Mouse (Mus musculus) liver, embryonic 16.5 days (tissue): ENCODE measurements around the gene Ankrd13b. TPM values are rescaled to one million over a fixed set of nuclear protein-coding genes. Genes with fewer than 3 reads are reported as not detected.

Experiments
- ATAC-seq: fragments of 200-750 bp; cut with Nextera tagmentation; 2 replicates; pipeline ENCODE4 v1.8.0; 2017; ENCODE audit warnings: low read depth, mild to moderate bottlenecking, moderate number of reproducible peaks, moderate library complexity
- H3K27ac ChIP-seq: fragments of 300-500 bp; sonication (generic); 2 replicates; pipeline ENCODE4 v1.5.1; 2014; ENCODE audit warnings: mild to moderate bottlenecking, low read length
- H3K27me3 ChIP-seq: fragments of 300-500 bp; sonication (generic); 2 replicates; pipeline ENCODE4 v1.6.1; 2014; ENCODE audit warnings: low read depth, low read length, mixed read lengths; ENCODE audit not compliant: control insufficient read depth, insufficient read depth
- H3K36me3 ChIP-seq: fragments of 300-500 bp; sonication (generic); 2 replicates; pipeline ENCODE4 v1.6.1; 2014; ENCODE audit warnings: mild to moderate bottlenecking; ENCODE audit not compliant: control insufficient read depth, insufficient read depth
- H3K4me1 ChIP-seq: fragments of 300-500 bp; sonication (generic); 2 replicates; pipeline ENCODE4 v1.6.1; 2014; ENCODE audit warnings: low read depth, low read length, mixed read lengths; ENCODE audit not compliant: control insufficient read depth
- H3K4me2 ChIP-seq: fragments of 300-500 bp; sonication (generic); 2 replicates; pipeline ENCODE4 v1.6.1; 2014; ENCODE audit warnings: low read depth, low read length, mixed read lengths
- H3K4me3 ChIP-seq: fragments of 300-500 bp; sonication (generic); 2 replicates; pipeline ENCODE4 v1.5.1; 2014; ENCODE audit warnings: low read depth, mild to moderate bottlenecking, low read length
- H3K9ac ChIP-seq: fragments of 300-500 bp; sonication (generic); 2 replicates; pipeline ENCODE4 v1.6.1; 2014; ENCODE audit warnings: low read depth, low read length
- H3K9me3 ChIP-seq: fragments of 300-500 bp; sonication (generic); replicated peaks from 2 replicates; pipeline ENCODE4 v1.6.1; 2016; ENCODE audit warnings: low read length; ENCODE audit not compliant: control insufficient read depth
- WGBS: fragments of 180-500 bp; shearing (Covaris S2); extraction: QIAGEN DNeasy Blood & Tissue Kit; methylation state at CpG from one replicate; pipeline ENCODE4 v1.1.7; 2014; ENCODE audit not compliant: insufficient replicate concordance; 5-methylcytosine and 5-hydroxymethylcytosine counted together
- polyA plus RNA-seq: library from polyadenylated mRNA; unstranded; fragments of >200 nt; fragmentation: Nextera tagmentation; extraction: Ambion mirVana; gene quantifications from 2 replicates; pipeline ENCODE4 v1.2.1, GENCODE M21; 2015

Gene Ankrd13b
- polyA plus RNA-seq, 1 experiment from 2014 or later = 0.41 TPM

DNA sequence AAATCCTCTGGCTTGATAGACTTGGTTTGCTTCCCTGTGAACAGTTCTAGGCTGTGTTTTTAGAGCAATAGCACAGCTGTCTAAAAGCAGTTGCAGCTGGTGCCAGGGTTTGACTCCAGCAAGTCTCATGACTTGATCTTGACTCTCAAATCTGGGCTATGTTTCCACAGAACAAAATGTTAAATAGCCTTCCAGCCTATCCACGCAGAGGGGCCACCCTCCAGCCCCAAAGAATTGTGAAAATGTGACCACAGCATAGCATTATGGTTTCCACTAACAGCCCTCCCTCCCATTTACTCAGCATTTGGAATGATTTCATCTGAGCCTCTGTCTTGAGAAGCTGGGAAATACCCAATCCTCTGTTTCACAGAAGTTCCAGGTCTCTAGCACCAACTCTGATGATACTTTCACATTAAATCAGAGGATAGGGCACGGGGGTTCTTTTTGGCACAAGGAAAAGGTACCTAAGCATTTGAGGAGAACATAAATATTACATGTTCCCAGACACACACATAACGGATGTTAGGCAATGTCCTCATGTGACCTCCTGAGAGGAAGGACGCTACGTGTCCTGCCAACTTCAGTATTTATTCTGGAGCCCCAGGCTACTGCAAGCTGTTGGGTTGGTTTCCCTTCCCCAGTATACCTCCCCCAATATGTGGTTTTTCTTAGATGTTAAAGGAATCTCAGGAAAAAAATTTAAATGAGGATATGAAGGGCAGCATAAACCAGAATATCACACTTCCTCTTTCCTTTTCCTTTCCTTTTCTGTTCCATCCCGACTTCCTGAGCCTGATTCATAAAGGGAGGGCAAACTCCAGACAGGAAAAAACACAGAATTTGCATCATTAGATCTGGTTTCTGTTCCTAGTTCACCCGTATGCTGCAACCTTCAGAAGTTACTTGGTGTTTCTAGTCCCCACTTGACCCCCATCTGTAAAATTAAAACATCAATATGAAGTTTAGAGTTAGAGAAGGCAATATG lies 47.0 kb downstream of the Ankrd13b start:
- no peak for ATAC-seq
- 49% methylated on average over 7 of the region's 7 CpGs for WGBS
- peak overlapping the region; percentile 11; the same call in 1 of the 2 replicates for H3K27ac ChIP-seq

DNA sequence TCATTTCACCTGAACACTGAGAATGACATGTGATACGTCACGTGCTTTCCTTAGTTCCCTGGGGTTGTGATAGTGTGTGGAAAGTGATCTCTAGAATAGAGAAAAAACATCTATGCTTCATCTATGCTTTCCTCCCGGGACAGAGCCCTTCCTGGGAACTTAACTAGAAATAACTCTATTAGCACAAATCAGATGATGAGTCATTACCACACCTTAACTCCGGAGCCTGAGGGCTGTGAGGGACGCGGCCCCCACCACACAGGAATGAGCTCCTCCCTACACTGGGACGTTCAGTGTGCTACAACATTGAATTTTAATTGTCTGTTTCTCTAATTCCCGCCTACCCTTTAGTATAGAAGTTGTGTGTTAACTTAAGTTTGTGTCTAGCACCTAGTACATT lies 48.5 kb downstream of the Ankrd13b start:
- ATAC-seq = no peak
- Histone ChIP-seq H3K27ac (no peak overlapping the region), H3K9me3 (no peaks in the 10 kb centered on the region), H3K4me3 (no peak overlapping the region), H3K36me3 (peaks cover 2% of the 10 kb centered on the region), H3K4me2 (no peak overlapping the region), H3K9ac (no peak overlapping the region), H3K4me1 (peaks cover 6% of the 10 kb centered on the region; the same call in 1 of the 2 replicates), H3K27me3 (no peaks in the 10 kb centered on the region)
- WGBS = 63% methylated on average over 8 of the region's 8 CpGs

More for the DNA sequence above, 47.0 kb downstream of the Ankrd13b start:
- H3K9ac ChIP-seq = no peak overlapping the region
- no peaks in the 10 kb centered on the region for H3K27me3 ChIP-seq
- no peak overlapping the region for H3K4me3 ChIP-seq
- H3K36me3 ChIP-seq = peaks cover 2% of the 10 kb centered on the region
- H3K4me1 ChIP-seq = peaks cover 15% of the 10 kb centered on the region
- H3K4me2 ChIP-seq = no peak overlapping the region
- H3K9me3 ChIP-seq = no peaks in the 10 kb centered on the region

DNA sequence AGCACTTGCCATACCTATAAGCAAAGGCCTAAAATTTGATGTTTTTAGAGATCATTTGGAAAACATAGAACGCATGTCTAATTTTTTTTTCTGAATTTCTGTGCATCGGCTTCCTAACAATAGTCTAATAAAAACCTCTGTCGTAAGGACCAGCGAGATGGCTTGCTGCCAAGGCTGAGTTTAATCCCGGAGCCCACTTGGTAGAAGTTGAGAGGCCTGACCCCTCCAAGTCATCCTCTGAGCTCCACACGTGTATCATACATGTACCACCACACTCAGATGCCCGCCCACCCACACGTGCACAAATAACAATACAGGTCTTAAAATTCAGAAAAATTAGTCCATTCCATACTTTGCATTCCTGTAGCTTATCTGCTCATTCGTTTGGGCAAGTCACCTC lies 49.4 kb downstream of the Ankrd13b start:
- ATAC-seq = no peak
- Histone ChIP-seq H3K4me2 (no peak overlapping the region), H3K9me3 (no peaks in the 10 kb centered on the region), H3K27me3 (no peaks in the 10 kb centered on the region), H3K36me3 (peaks cover 2% of the 10 kb centered on the region), H3K27ac (no peak overlapping the region), H3K4me3 (no peak overlapping the region), H3K4me1 (peaks cover 4% of the 10 kb centered on the region; the same call in 1 of the 2 replicates), H3K9ac (no peak overlapping the region)
- 83% methylated on average over 9 of the region's 9 CpGs for WGBS

DNA sequence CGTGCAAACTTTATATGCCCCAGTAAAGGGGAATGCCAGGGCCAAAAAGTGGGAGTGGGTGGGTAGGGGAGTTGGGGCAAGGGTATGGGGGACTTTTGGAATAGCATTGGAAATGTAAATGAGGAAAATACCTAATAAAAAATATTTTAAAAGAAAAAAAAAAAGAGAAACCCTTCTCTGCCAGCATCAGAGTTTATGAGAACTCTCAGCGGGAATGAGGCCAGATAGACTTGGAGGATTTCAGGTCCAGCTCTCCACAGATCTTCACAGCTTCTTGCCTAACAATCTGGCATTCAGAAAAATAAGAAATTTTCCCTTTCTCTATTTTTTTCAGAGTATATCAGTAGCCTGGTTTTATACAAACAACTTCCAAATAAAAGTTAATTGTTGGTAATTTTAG lies 52.5 kb downstream of the Ankrd13b start:
- no peak overlapping the region for H3K4me2 ChIP-seq
- no peak overlapping the region for H3K4me3 ChIP-seq
- no peaks in the 10 kb centered on the region for H3K27me3 ChIP-seq
- WGBS = 66% methylated on average over 2 of the region's 2 CpGs
- H3K9me3 ChIP-seq = no peaks in the 10 kb centered on the region
- H3K27ac ChIP-seq = no peak overlapping the region
- no peak overlapping the region for H3K9ac ChIP-seq
- no peak for ATAC-seq
- peaks cover 2% of the 10 kb centered on the region for H3K36me3 ChIP-seq
- no peaks in the 10 kb centered on the region; the same call in 1 of the 2 replicates for H3K4me1 ChIP-seq

DNA sequence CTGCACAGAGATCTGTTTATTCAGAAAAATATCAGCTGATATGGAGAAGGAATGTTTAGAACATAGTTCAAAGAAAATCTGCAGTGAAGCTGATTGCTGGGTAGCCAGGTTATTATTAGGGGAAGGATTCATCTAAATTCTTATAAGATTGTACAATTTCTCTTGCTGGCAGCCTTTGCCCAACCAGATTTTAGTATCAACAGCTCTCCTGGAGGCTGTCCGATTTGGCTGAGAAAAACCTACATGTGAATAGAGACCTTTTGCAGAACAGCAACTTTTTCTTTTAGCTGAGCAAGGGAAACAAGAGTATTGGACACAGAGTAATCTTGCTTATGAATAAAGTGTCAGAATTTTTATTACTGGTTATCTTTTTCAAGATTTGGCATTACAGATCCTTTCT lies 61.0 kb downstream of the Ankrd13b start:
- no peak for ATAC-seq
- no peaks in the 10 kb centered on the region for H3K36me3 ChIP-seq
- peaks cover 8% of the 10 kb centered on the region for H3K4me1 ChIP-seq
- no peaks in the 10 kb centered on the region for H3K9me3 ChIP-seq
- WGBS = 69% methylated on average over 1 of the region's 1 CpGs
- H3K4me3 ChIP-seq = no peak overlapping the region
- no peak overlapping the region for H3K4me2 ChIP-seq
- no peak overlapping the region for H3K27ac ChIP-seq
- no peak overlapping the region for H3K9ac ChIP-seq
- H3K27me3 ChIP-seq = no peaks in the 10 kb centered on the region

DNA sequence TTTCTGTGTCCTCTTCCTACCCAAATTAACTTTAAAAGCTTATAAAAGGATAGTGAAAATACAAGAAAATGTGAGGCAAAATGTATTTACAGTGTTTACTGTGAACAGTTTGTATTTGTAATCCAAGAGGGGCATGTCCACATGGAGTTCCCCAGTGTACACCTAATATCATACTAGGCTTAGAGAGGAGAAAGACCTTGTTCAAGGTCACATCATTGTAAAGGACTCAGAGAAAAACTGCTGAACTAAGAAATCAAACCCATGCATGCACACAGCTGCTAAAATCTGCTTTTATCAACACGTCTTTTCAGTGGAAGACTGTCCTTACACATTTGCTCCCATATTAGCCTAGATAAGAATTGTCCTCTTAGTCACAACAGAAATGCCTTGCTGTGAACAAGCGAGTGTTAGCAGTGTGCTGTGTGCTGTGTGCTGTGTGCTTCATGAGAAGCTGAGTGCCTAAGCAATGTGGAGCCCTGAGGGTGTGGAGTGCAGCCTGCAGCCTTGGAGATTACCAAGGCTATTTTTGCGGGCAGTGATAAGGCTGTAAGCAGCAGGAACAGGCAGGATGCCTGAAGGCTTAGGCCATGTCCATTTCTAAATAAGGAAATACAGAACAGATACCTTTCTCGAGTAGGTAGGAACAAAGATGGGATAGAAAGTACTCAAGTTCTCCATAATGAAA lies 66.2 kb downstream of the Ankrd13b start:
- WGBS = 25% methylated on average over 4 of the region's 4 CpGs
- ATAC-seq = peak; percentile 100
- H3K4me3 ChIP-seq = no peak overlapping the region
- peaks cover 19% of the 10 kb centered on the region for H3K4me1 ChIP-seq
- H3K36me3 ChIP-seq = no peaks in the 10 kb centered on the region
- no peaks in the 10 kb centered on the region for H3K27me3 ChIP-seq
- H3K4me2 ChIP-seq = peak overlapping the region; percentile 24; the same call in 1 of the 2 replicates
- H3K9me3 ChIP-seq = no peaks in the 10 kb centered on the region
- H3K27ac ChIP-seq = peak overlapping the region; percentile 78
- no peak overlapping the region for H3K9ac ChIP-seq

Other genes with a start within 250 kb of the Ankrd13b start
- 0.16 and 0.45 TPM in 2 replicates for gene Coro6, start 27.3 kb downstream of the Ankrd13b start, polyA plus RNA-seq
- gene Git1, start 3.9 kb upstream of the Ankrd13b start, polyA plus RNA-seq = 1.3 and 1.5 TPM in 2 replicates
- gene Abhd15, start 25.4 kb upstream of the Ankrd13b start, polyA plus RNA-seq = 3.9 and 5.1 TPM in 2 replicates
- 3.4 and 3.7 TPM in 2 replicates for gene Trp53i13, start 26.3 kb upstream of the Ankrd13b start, polyA plus RNA-seq
- 0.09 and 0.17 TPM in 2 replicates for gene Gm10392, start 29.5 kb upstream of the Ankrd13b start, polyA plus RNA-seq
- gene Taok1, start 118.1 kb upstream of the Ankrd13b start, polyA plus RNA-seq = 3.6 TPM in 2 replicates
- gene Nufip2, start 196.5 kb upstream of the Ankrd13b start, polyA plus RNA-seq = 1.4 TPM in 2 replicates
- gene Cryba1, start 235.6 kb upstream of the Ankrd13b start, polyA plus RNA-seq = not detected in 2 replicates